Mouse (Mus musculus): ENCODE results near the gene Aldh3b1. TPM values are rescaled to one million over a fixed set of nuclear protein-coding genes. Genes with fewer than 3 reads are reported as not detected.

Gene Aldh3b1
- polyA plus RNA-seq, 1 experiment from 2014 or later, result 3.3 TPM

- Histone ChIP-seq H3K4me3 (replicated peaks; ENCODE audit: low read length) (no peak overlapping the region), H3K9ac (no peak overlapping the region), H3K4me1 (replicated peaks; ENCODE audit: control insufficient read depth, insufficient read depth, low read length) (0 out of 2 replicates have a peak, but pooled peaks cover 12% of the 10 kb centered on the region), H3K4me2 (replicated peaks) (no peak overlapping the region), H3K27me3 (ENCODE audit: control insufficient read depth, insufficient read depth, low read length) (peaks cover 5% of the 10 kb centered on the region; the same call in 1 of the 2 replicates), H3K27ac (0 out of 2 replicates have a peak overlapping the region, but pooled peaks have one; percentile 43), H3K9me3 (ENCODE audit: control insufficient read depth, low read length) (no peaks in the 10 kb centered on the region), H3K36me3 (replicated peaks; ENCODE audit: control insufficient read depth, insufficient read depth) (no peaks in the 10 kb centered on the region)
- DNase-seq (ENCODE audit: low spot score) (no peak), ATAC-seq (ENCODE audit: low FRiP score) (no peak)
- WGBS, result 70% methylated on average over 21 of the region's 21 CpGs
These were observed 852 bp upstream of the Aldh3b1 start for GRCm38 (mm10) chr19:3930262-3931057.

- 0 out of 2 replicates have a peak, but pooled peaks cover 12% of the 10 kb centered on the region for H3K4me1 ChIP-seq (replicated peaks; ENCODE audit: control insufficient read depth, insufficient read depth, low read length)
- WGBS, result 71% methylated on average over 4 of the region's 4 CpGs
- no peak for ATAC-seq (ENCODE audit: low FRiP score)
- peak overlapping the region; percentile 53; the same call in 1 of the 2 replicates for H3K27ac ChIP-seq
- H3K9ac ChIP-seq, result no peak overlapping the region
- H3K4me3 ChIP-seq (replicated peaks; ENCODE audit: low read length), result no peak overlapping the region
- H3K9me3 ChIP-seq (ENCODE audit: control insufficient read depth, low read length), result no peaks in the 10 kb centered on the region
- no peak for DNase-seq (ENCODE audit: low spot score)
- H3K36me3 ChIP-seq (replicated peaks; ENCODE audit: control insufficient read depth, insufficient read depth), result no peaks in the 10 kb centered on the region
- H3K4me2 ChIP-seq (replicated peaks), result no peak overlapping the region
- H3K27me3 ChIP-seq (ENCODE audit: control insufficient read depth, insufficient read depth, low read length), result no peaks in the 10 kb centered on the region
These were observed 829 bp downstream of the Aldh3b1 start for GRCm38 (mm10) chr19:3928779-3929178.

GRCm38 (mm10) chr19:3927989-3928388 is 1.6 kb downstream of the Aldh3b1 start:
- ATAC-seq (ENCODE audit: low FRiP score) (no peak), DNase-seq (ENCODE audit: low spot score) (no peak)
- Histone ChIP-seq H3K9ac (no peak overlapping the region), H3K4me3 (replicated peaks; ENCODE audit: low read length) (no peak overlapping the region), H3K9me3 (ENCODE audit: control insufficient read depth, low read length) (no peaks in the 10 kb centered on the region), H3K4me2 (replicated peaks) (no peak overlapping the region), H3K4me1 (replicated peaks; ENCODE audit: control insufficient read depth, insufficient read depth, low read length) (0 out of 2 replicates have a peak, but pooled peaks cover 12% of the 10 kb centered on the region), H3K27me3 (ENCODE audit: control insufficient read depth, insufficient read depth, low read length) (no peaks in the 10 kb centered on the region), H3K27ac (no peak overlapping the region), H3K36me3 (replicated peaks; ENCODE audit: control insufficient read depth, insufficient read depth) (no peaks in the 10 kb centered on the region)
- 85% methylated on average over 4 of the region's 4 CpGs for WGBS

- H3K4me3 ChIP-seq (replicated peaks; ENCODE audit: low read length), result no peak overlapping the region
- H3K36me3 ChIP-seq (replicated peaks; ENCODE audit: control insufficient read depth, insufficient read depth), result no peaks in the 10 kb centered on the region
- no peaks in the 10 kb centered on the region for H3K27me3 ChIP-seq (ENCODE audit: control insufficient read depth, insufficient read depth, low read length)
- no peak overlapping the region for H3K27ac ChIP-seq
- no peak overlapping the region for H3K9ac ChIP-seq
- DNase-seq (ENCODE audit: low spot score) (no peak), ATAC-seq (ENCODE audit: low FRiP score) (no peak)
- 0 out of 2 replicates have a peak, but pooled peaks cover 12% of the 10 kb centered on the region for H3K4me1 ChIP-seq (replicated peaks; ENCODE audit: control insufficient read depth, insufficient read depth, low read length)
- H3K4me2 ChIP-seq (replicated peaks), result no peak overlapping the region
- 72% methylated on average over 6 of the region's 6 CpGs for WGBS
- no peaks in the 10 kb centered on the region for H3K9me3 ChIP-seq (ENCODE audit: control insufficient read depth, low read length)
These were observed 2.9 kb downstream of the Aldh3b1 start for GRCm38 (mm10) chr19:3926685-3927084.

- DNase-seq (ENCODE audit: low spot score) (no peak), ATAC-seq (ENCODE audit: low FRiP score) (no peak)
- no peak overlapping the region for H3K9ac ChIP-seq
- no peaks in the 10 kb centered on the region for H3K9me3 ChIP-seq (ENCODE audit: control insufficient read depth, low read length)
- H3K27me3 ChIP-seq (ENCODE audit: control insufficient read depth, insufficient read depth, low read length), result no peaks in the 10 kb centered on the region
- 66% methylated on average over 3 of the region's 3 CpGs for WGBS
- no peak overlapping the region for H3K4me2 ChIP-seq (replicated peaks)
- H3K4me3 ChIP-seq (replicated peaks; ENCODE audit: low read length), result no peak overlapping the region
- H3K4me1 ChIP-seq (replicated peaks; ENCODE audit: control insufficient read depth, insufficient read depth, low read length), result 0 out of 2 replicates have a peak, but pooled peaks cover 12% of the 10 kb centered on the region
- no peaks in the 10 kb centered on the region for H3K36me3 ChIP-seq (replicated peaks; ENCODE audit: control insufficient read depth, insufficient read depth)
- no peak overlapping the region for H3K27ac ChIP-seq
These were observed 3.3 kb downstream of the Aldh3b1 start for GRCm38 (mm10) chr19:3926279-3926678.

- Histone ChIP-seq H3K9me3 (ENCODE audit: control insufficient read depth, low read length) (no peaks in the 10 kb centered on the region), H3K27ac (no peak overlapping the region), H3K36me3 (replicated peaks; ENCODE audit: control insufficient read depth, insufficient read depth) (no peaks in the 10 kb centered on the region), H3K4me3 (replicated peaks; ENCODE audit: low read length) (no peak overlapping the region), H3K27me3 (ENCODE audit: control insufficient read depth, insufficient read depth, low read length) (no peaks in the 10 kb centered on the region), H3K9ac (no peak overlapping the region), H3K4me1 (replicated peaks; ENCODE audit: control insufficient read depth, insufficient read depth, low read length) (0 out of 2 replicates have a peak, but pooled peaks cover 10% of the 10 kb centered on the region), H3K4me2 (replicated peaks) (no peak overlapping the region)
- 80% methylated on average over 6 of the region's 6 CpGs for WGBS
- DNase-seq (ENCODE audit: low spot score) (no peak), ATAC-seq (ENCODE audit: low FRiP score) (no peak)
These were observed 3.7 kb downstream of the Aldh3b1 start for GRCm38 (mm10) chr19:3925859-3926258.

GRCm38 (mm10) chr19:3924868-3925267 is 4.7 kb downstream of the Aldh3b1 start:
- no peak overlapping the region for H3K27ac ChIP-seq
- 0 out of 2 replicates have a peak, but pooled peaks cover 2% of the 10 kb centered on the region for H3K4me1 ChIP-seq (replicated peaks; ENCODE audit: control insufficient read depth, insufficient read depth, low read length)
- no peaks in the 10 kb centered on the region for H3K36me3 ChIP-seq (replicated peaks; ENCODE audit: control insufficient read depth, insufficient read depth)
- H3K9ac ChIP-seq, result no peak overlapping the region
- no peaks in the 10 kb centered on the region for H3K9me3 ChIP-seq (ENCODE audit: control insufficient read depth, low read length)
- DNase-seq (ENCODE audit: low spot score), result no peak
- 92% methylated on average over 7 of the region's 7 CpGs for WGBS
- ATAC-seq (ENCODE audit: low FRiP score), result no peak
- H3K4me3 ChIP-seq (replicated peaks; ENCODE audit: low read length), result no peak overlapping the region
- H3K27me3 ChIP-seq (ENCODE audit: control insufficient read depth, insufficient read depth, low read length), result no peaks in the 10 kb centered on the region
- no peak overlapping the region for H3K4me2 ChIP-seq (replicated peaks)

- Histone ChIP-seq H3K36me3 (replicated peaks; ENCODE audit: control insufficient read depth, insufficient read depth) (no peaks in the 10 kb centered on the region), H3K27ac (no peak overlapping the region; the same call in 1 of the 2 replicates), H3K9ac (no peak overlapping the region), H3K4me2 (replicated peaks) (no peak overlapping the region), H3K9me3 (ENCODE audit: control insufficient read depth, low read length) (no peaks in the 10 kb centered on the region), H3K4me1 (replicated peaks; ENCODE audit: control insufficient read depth, insufficient read depth, low read length) (no peaks in the 10 kb centered on the region), H3K27me3 (ENCODE audit: control insufficient read depth, insufficient read depth, low read length) (no peaks in the 10 kb centered on the region), H3K4me3 (replicated peaks; ENCODE audit: low read length) (no peak overlapping the region)
- no peak for DNase-seq (ENCODE audit: low spot score)
- ATAC-seq (ENCODE audit: low FRiP score), result no peak
- 75% methylated on average over 8 of the region's 8 CpGs for WGBS
These were observed 5.4 kb downstream of the Aldh3b1 start for GRCm38 (mm10) chr19:3924190-3924589.

- 57% methylated on average over 13 of the region's 13 CpGs for WGBS
- ATAC-seq (ENCODE audit: low FRiP score) (no peak), DNase-seq (ENCODE audit: low spot score) (no peak)
- Histone ChIP-seq H3K36me3 (replicated peaks; ENCODE audit: control insufficient read depth, insufficient read depth) (no peaks in the 10 kb centered on the region), H3K9ac (no peak overlapping the region), H3K27ac (no peak overlapping the region), H3K4me1 (replicated peaks; ENCODE audit: control insufficient read depth, insufficient read depth, low read length) (no peaks in the 10 kb centered on the region), H3K27me3 (ENCODE audit: control insufficient read depth, insufficient read depth, low read length) (no peaks in the 10 kb centered on the region), H3K4me2 (replicated peaks) (no peak overlapping the region), H3K4me3 (replicated peaks; ENCODE audit: low read length) (no peak overlapping the region), H3K9me3 (ENCODE audit: control insufficient read depth, low read length) (no peaks in the 10 kb centered on the region)
These were observed 6.0 kb downstream of the Aldh3b1 start for GRCm38 (mm10) chr19:3923586-3923985.

Measured in hindbrain, embryonic 14.5 days (tissue).